Mouse (Mus musculus): ENCODE measurements around the gene Ado.

GRCm38 (mm10) chr10:67538106-67538505 lies 10.6 kb downstream of the Ado start:
- TF ChIP-seq CTCF (IDR thresholded peaks at IDR 0.05; ENCODE audit: low read depth, low read length) (no peak), POLR2A (IDR thresholded peaks at IDR 0.05; ENCODE audit: borderline replicate concordance, low read depth, low read length) (no peak)

All from bone marrow macrophage, adult 2 months (primary cell).